Mouse (Mus musculus) left cerebral cortex, postnatal 4 days (tissue): ENCODE measurements around the gene Anapc10. TPM values are rescaled to one million over a fixed set of nuclear protein-coding genes. Genes with fewer than 3 reads are reported as not detected.

Source experiments
- DNase-seq: peaks from one replicate; pipeline ENCODE4 v3.0.0-alpha.2; 2022
- intact Hi-C: fragments of 180-260 bp; cut with DNase I; formaldehyde crosslinking; loops from one replicate; pipeline ENCODE4 v1.15.1; 2025
- total RNA-seq, 2 experiments: library from RNA; stranded (reverse); gene quantifications; 2 replicates each; pipeline ENCODE4 v1.2.3; 2021

The Anapc10 gene
- total RNA-seq, 2 experiments from 2014 or later = 12.1 to 17.3 TPM

DNA sequence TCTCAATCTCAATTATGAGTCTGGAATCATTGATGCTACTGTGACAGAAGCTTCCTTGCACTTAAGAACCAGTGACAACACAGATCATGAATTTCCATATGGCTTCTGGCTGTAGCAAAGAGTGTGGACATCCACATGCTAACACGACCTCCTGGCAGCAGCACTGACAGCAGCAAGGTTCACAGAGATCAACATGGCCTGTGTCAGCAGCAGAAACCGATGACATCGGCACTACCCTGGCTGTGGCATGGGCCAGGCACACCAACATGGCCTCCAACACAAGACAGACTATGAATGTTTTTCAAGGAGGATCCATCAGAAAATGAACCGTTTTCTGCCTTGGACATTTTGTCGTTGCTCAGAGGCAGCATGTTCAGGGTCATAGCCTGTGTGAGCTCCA is 114.9 kb downstream of the Anapc10 start:
- DNase-seq = no peak
- intact Hi-C loops = loop anchor here (2.0 kb wide), 1 partner anchor 16 kb away; no protein-coding TSS in a partner anchor

Other genes with a start within 250 kb of the Anapc10 start
- gene Otud4, start 72.2 kb upstream of the Anapc10 start, total RNA-seq = 10 to 100 TPM; 49.5 to 50.3 TPM
- 100 to 1,000 TPM in 1 of 2 experiments, 10 to 100 TPM in 1; 95.8 to 105 TPM for gene Abce1, start 80 bp upstream of the Anapc10 start, total RNA-seq